Mouse (Mus musculus): Measurements from ENCODE around the gene Rab34. TPM values are rescaled to one million over a fixed set of nuclear protein-coding genes. Genes with fewer than 3 reads are reported as not detected.

Gene Rab34
- polyA plus RNA-seq, 1 experiment from 2014 or later: 71.0 TPM

- Histone ChIP-seq H3K27ac (no peak overlapping the region), H3K4me2 (replicated peaks) (no peak overlapping the region), H3K9ac (no peak overlapping the region), H3K4me3 (no peak overlapping the region), H3K27me3 (replicated peaks) (no peaks in the 10 kb centered on the region), H3K4me1 (peaks cover 34% of the 10 kb centered on the region), H3K9me3 (no peaks in the 10 kb centered on the region), H3K36me3 (peaks cover 12% of the 10 kb centered on the region)
- no peak for ATAC-seq (ENCODE audit: low FRiP score, low read depth)
- 74% methylated on average over 6 of the region's 6 CpGs for WGBS
Observed at GRCm38 (mm10) chr11:78166640-78167039, 21.6 kb upstream of the Rab34 start.

- Histone ChIP-seq H3K36me3 (peaks cover 4% of the 10 kb centered on the region), H3K9me3 (no peaks in the 10 kb centered on the region), H3K9ac (no peak overlapping the region), H3K4me3 (no peak overlapping the region), H3K27ac (no peak overlapping the region), H3K4me2 (replicated peaks) (no peak overlapping the region), H3K27me3 (replicated peaks) (no peaks in the 10 kb centered on the region), H3K4me1 (peaks cover 27% of the 10 kb centered on the region)
- no peak for ATAC-seq (ENCODE audit: low FRiP score, low read depth)
- WGBS: 91% methylated on average over 14 of the region's 14 CpGs
Observed at GRCm38 (mm10) chr11:78167257-78167959, 20.8 kb upstream of the Rab34 start.

GRCm38 (mm10) chr11:78168541-78169468 lies 19.4 kb upstream of the Rab34 start:
- Histone ChIP-seq H3K4me3 (no peak overlapping the region), H3K9ac (no peak overlapping the region), H3K9me3 (no peaks in the 10 kb centered on the region), H3K4me2 (replicated peaks) (no peak overlapping the region), H3K36me3 (no peaks in the 10 kb centered on the region), H3K27ac (no peak overlapping the region), H3K4me1 (peaks cover 13% of the 10 kb centered on the region), H3K27me3 (replicated peaks) (no peaks in the 10 kb centered on the region)
- 66% methylated on average over 19 of the region's 19 CpGs for WGBS
- no peak for ATAC-seq (ENCODE audit: low FRiP score, low read depth)

GRCm38 (mm10) chr11:78170306-78170705 lies 17.9 kb upstream of the Rab34 start:
- Histone ChIP-seq H3K36me3 (no peaks in the 10 kb centered on the region), H3K9me3 (no peaks in the 10 kb centered on the region), H3K4me1 (peaks cover 11% of the 10 kb centered on the region), H3K4me3 (no peak overlapping the region), H3K9ac (no peak overlapping the region), H3K4me2 (replicated peaks) (no peak overlapping the region), H3K27ac (no peak overlapping the region), H3K27me3 (replicated peaks) (no peaks in the 10 kb centered on the region)
- WGBS: 95% methylated on average over 15 of the region's 15 CpGs
- no peak for ATAC-seq (ENCODE audit: low FRiP score, low read depth)

- H3K9me3 ChIP-seq: no peaks in the 10 kb centered on the region
- no peak for ATAC-seq (ENCODE audit: low FRiP score, low read depth)
- H3K27ac ChIP-seq: no peak overlapping the region
- WGBS: 69% methylated on average over 4 of the region's 4 CpGs
- no peak overlapping the region for H3K4me3 ChIP-seq
- no peaks in the 10 kb centered on the region for H3K27me3 ChIP-seq (replicated peaks)
- no peaks in the 10 kb centered on the region for H3K36me3 ChIP-seq
- H3K4me2 ChIP-seq (replicated peaks): no peak overlapping the region
- H3K4me1 ChIP-seq: peaks cover 6% of the 10 kb centered on the region; the same call in 1 of the 2 replicates
- H3K9ac ChIP-seq: no peak overlapping the region
Observed at GRCm38 (mm10) chr11:78171328-78171727, 16.9 kb upstream of the Rab34 start.

GRCm38 (mm10) chr11:78172034-78172747 lies 16.0 kb upstream of the Rab34 start:
- no peaks in the 10 kb centered on the region for H3K36me3 ChIP-seq
- WGBS: 84% methylated on average over 16 of the region's 16 CpGs
- no peak overlapping the region for H3K4me3 ChIP-seq
- no peak for ATAC-seq (ENCODE audit: low FRiP score, low read depth)
- no peak overlapping the region for H3K4me2 ChIP-seq (replicated peaks)
- no peaks in the 10 kb centered on the region for H3K9me3 ChIP-seq
- peaks cover 10% of the 10 kb centered on the region for H3K4me1 ChIP-seq
- H3K9ac ChIP-seq: no peak overlapping the region
- H3K27ac ChIP-seq: no peak overlapping the region
- H3K27me3 ChIP-seq (replicated peaks): no peaks in the 10 kb centered on the region

- no peaks in the 10 kb centered on the region for H3K9me3 ChIP-seq
- no peak for ATAC-seq (ENCODE audit: low FRiP score, low read depth)
- WGBS: 92% methylated on average over 19 of the region's 19 CpGs
- H3K27ac ChIP-seq: no peak overlapping the region
- no peak overlapping the region for H3K4me2 ChIP-seq (replicated peaks)
- no peaks in the 10 kb centered on the region for H3K27me3 ChIP-seq (replicated peaks)
- H3K4me1 ChIP-seq: peaks cover 17% of the 10 kb centered on the region
- H3K36me3 ChIP-seq: no peaks in the 10 kb centered on the region
- no peak overlapping the region for H3K4me3 ChIP-seq
- H3K9ac ChIP-seq: no peak overlapping the region
Observed at GRCm38 (mm10) chr11:78172748-78173383, 15.4 kb upstream of the Rab34 start.

GRCm38 (mm10) chr11:78174506-78174905 lies 13.7 kb upstream of the Rab34 start:
- H3K27ac ChIP-seq: no peak overlapping the region
- WGBS: 91% methylated on average over 3 of the region's 3 CpGs
- H3K36me3 ChIP-seq: peaks cover 1% of the 10 kb centered on the region; the same call in 1 of the 2 replicates
- no peaks in the 10 kb centered on the region for H3K27me3 ChIP-seq (replicated peaks)
- ATAC-seq (ENCODE audit: low FRiP score, low read depth): no peak
- H3K4me2 ChIP-seq (replicated peaks): no peak overlapping the region
- no peak overlapping the region for H3K9ac ChIP-seq
- H3K4me3 ChIP-seq: no peak overlapping the region
- H3K4me1 ChIP-seq: peaks cover 31% of the 10 kb centered on the region
- no peaks in the 10 kb centered on the region for H3K9me3 ChIP-seq

- 6% methylated on average over 9 of the region's 10 CpGs for WGBS
- H3K9me3 ChIP-seq: no peaks in the 10 kb centered on the region
- H3K4me1 ChIP-seq: peaks cover 43% of the 10 kb centered on the region
- H3K9ac ChIP-seq: peak overlapping the region; percentile 44
- ATAC-seq (ENCODE audit: low FRiP score, low read depth): no peak
- H3K27ac ChIP-seq: no peak overlapping the region
- peak overlapping the region; percentile 54 for H3K4me3 ChIP-seq
- no peaks in the 10 kb centered on the region for H3K27me3 ChIP-seq (replicated peaks)
- peaks cover 15% of the 10 kb centered on the region for H3K36me3 ChIP-seq
- peak overlapping the region; percentile 91 for H3K4me2 ChIP-seq (replicated peaks)
Observed at GRCm38 (mm10) chr11:78175771-78176401, 12.3 kb upstream of the Rab34 start.

- Histone ChIP-seq H3K36me3 (peaks cover 20% of the 10 kb centered on the region), H3K4me2 (replicated peaks) (peak within 1 kb of the TSS; percentile 91), H3K4me1 (peaks cover 43% of the 10 kb centered on the region), H3K9me3 (no peaks in the 10 kb centered on the region), H3K27ac (no peak within 1 kb of the TSS), H3K4me3 (peak within 1 kb of the TSS; percentile 54), H3K9ac (peak within 1 kb of the TSS; percentile 72), H3K27me3 (replicated peaks) (no peaks in the 10 kb centered on the region)
- 0 out of 2 replicates have a peak, but pooled peaks have one; percentile 27 for ATAC-seq (ENCODE audit: low FRiP score, low read depth)
- WGBS: under 1% methylated on average over 32 of the region's 32 CpGs
Observed at GRCm38 (mm10) chr11:78176402-78176862, 11.8 kb upstream of the Rab34 start, which contains the start of the genes Nek8 and Tlcd1. Gene Nek8 (minus strand): TSS chr11:78176675. Gene Tlcd1 (plus strand): TSS chr11:78176711.

- H3K4me3 ChIP-seq: peak overlapping the region; percentile 54
- H3K9me3 ChIP-seq: no peaks in the 10 kb centered on the region
- H3K4me2 ChIP-seq (replicated peaks): peak overlapping the region; percentile 91
- H3K27ac ChIP-seq: no peak overlapping the region
- under 1% methylated on average over 23 of the region's 23 CpGs for whole genome bisulfite sequencing
- no peaks in the 10 kb centered on the region for H3K27me3 ChIP-seq (replicated peaks)
- H3K9ac ChIP-seq: peak overlapping the region; percentile 44; the same call in 1 of the 2 replicates
- no peak for ATAC-seq (ENCODE audit: low FRiP score, low read depth)
- H3K4me1 ChIP-seq: peaks cover 45% of the 10 kb centered on the region
- peaks cover 21% of the 10 kb centered on the region for H3K36me3 ChIP-seq
Observed at GRCm38 (mm10) chr11:78176905-78177331, 11.3 kb upstream of the Rab34 start.

All from neural tube, embryonic 12.5 days (tissue).